Mouse (Mus musculus) CH12.LX (cell line): ENCODE results near the gene Rdm1. TPM values are rescaled to one million over a fixed set of nuclear protein-coding genes. Genes with fewer than 3 reads are reported as not detected.
"Not testable (repeated sequence)": the region's sequence is repeated elsewhere in the genome, so short reads cannot be mapped to it uniquely, and the experiment has no call there.

Experiments used
- DNase-seq: peaks from one replicate; pipeline ENCODE4 v3.0.0-alpha.2; 2013; ENCODE audit errors: extremely low read depth
- H3K27ac ChIP-seq: 2 replicates; pipeline ENCODE4 v1.5.1; 2012; ENCODE audit warnings: low read depth, mild to moderate bottlenecking, control low read depth, moderate library complexity; ENCODE audit not compliant: insufficient read depth
- H3K27me3 ChIP-seq: replicated peaks from 2 replicates; pipeline ENCODE3; 2012; ENCODE audit warnings: inconsistent platforms
- H3K36me3 ChIP-seq, 2 experiments: replicated peaks in 1 of 2; 2 replicates each; pipeline versions ENCODE3 to v1.6.1; 2012; ENCODE audit warnings: inconsistent platforms in 1 of 2, low read length in 1 of 2, mild to moderate bottlenecking in 1 of 2, mixed read lengths in 1 of 2, moderate library complexity in 1 of 2; ENCODE audit not compliant: control insufficient read depth in 1 of 2, insufficient read depth in 1 of 2
- H3K4me1 ChIP-seq, 2 experiments: 2 replicates each; pipeline ENCODE4 v1.6.1; 2012; ENCODE audit warnings: inconsistent platforms in 1 of 2, moderate library complexity in 1 of 2; ENCODE audit not compliant: insufficient read depth in 2 of 2, control insufficient read depth in 1 of 2
- H3K4me2 ChIP-seq: 2 replicates; pipeline ENCODE4 v1.6.1; 2012; ENCODE audit warnings: low read depth, mild to moderate bottlenecking, control low read depth; ENCODE audit not compliant: poor library complexity, insufficient read depth, severe bottlenecking
- H3K4me3 ChIP-seq, 3 experiments: fragments of 150-350 bp in 1 of 3; sonication (generic) in 1 of 3; replicated peaks in 1 of 3; 2 replicates each; pipeline versions ENCODE3 to v1.5.1; 2011 to 2012; ENCODE audit warnings: low read depth in 2 of 3, low read length in 2 of 3, mild to moderate bottlenecking in 2 of 3, moderate library complexity in 2 of 3, control low read depth in 1 of 3, improper control_type of control experiment in 1 of 3, inconsistent platforms in 1 of 3, mixed read lengths in 1 of 3; ENCODE audit not compliant: poor library complexity in 1 of 3
- H3K79me2 ChIP-seq: replicated peaks from 2 replicates; pipeline ENCODE4 v1.6.1; 2012; ENCODE audit warnings: mild to moderate bottlenecking, moderate library complexity; ENCODE audit not compliant: control insufficient read depth, poor library complexity, insufficient read depth, severe bottlenecking; ENCODE audit errors: extremely low read depth
- H3K9ac ChIP-seq: 2 replicates; pipeline ENCODE4 v1.6.1; 2012; ENCODE audit warnings: low read depth, mild to moderate bottlenecking, control low read depth, moderate library complexity; ENCODE audit not compliant: insufficient read depth
- H3K9me3 ChIP-seq: replicated peaks from 2 replicates; pipeline ENCODE3; 2012; ENCODE audit warnings: low read length, inconsistent platforms, mixed read lengths
- CHD1 ChIP-seq: IDR thresholded peaks from 2 replicates; pipeline ENCODE4 v1.6.1; 2012; ENCODE audit warnings: low read depth, low read length, improper control_type of control experiment, inconsistent platforms
- E2F4 ChIP-seq: IDR thresholded peaks from 2 replicates; pipeline ENCODE4 v1.6.1; 2011; ENCODE audit warnings: low read depth, low read length, improper control_type of control experiment; ENCODE audit not compliant: insufficient replicate concordance
- GABPA ChIP-seq: IDR thresholded peaks from 2 replicates; pipeline ENCODE4 v1.6.1; 2012; ENCODE audit warnings: low read depth, low read length, improper control_type of control experiment, inconsistent platforms; ENCODE audit not compliant: insufficient replicate concordance
- JUN ChIP-seq: IDR thresholded peaks from 2 replicates; pipeline ENCODE4 v1.6.1; 2011; ENCODE audit warnings: low read depth, mild to moderate bottlenecking, low read length, improper control_type of control experiment, moderate library complexity; ENCODE audit not compliant: insufficient read depth
- MAFK ChIP-seq: IDR thresholded peaks from 2 replicates; pipeline ENCODE4 v1.6.1; 2011; ENCODE audit warnings: low read length, improper control_type of control experiment; ENCODE audit not compliant: insufficient replicate concordance
- MAX ChIP-seq: IDR thresholded peaks from 2 replicates; pipeline ENCODE4 v1.6.1; 2011; ENCODE audit warnings: low read length, improper control_type of control experiment
- MEF2A ChIP-seq: IDR thresholded peaks from 2 replicates; pipeline ENCODE4 v1.6.1; 2014; ENCODE audit warnings: low read depth, mild to moderate bottlenecking, inconsistent platforms, low read length, improper control_type of control experiment, borderline replicate concordance
- MXI1 ChIP-seq: IDR thresholded peaks from 2 replicates; pipeline ENCODE4 v1.6.1; 2011; ENCODE audit warnings: mild to moderate bottlenecking, low read depth, low read length, improper control_type of control experiment
- MYC ChIP-seq: IDR thresholded peaks from 2 replicates; pipeline ENCODE4 v1.6.1; 2011; ENCODE audit warnings: low read depth, mild to moderate bottlenecking, improper control_type of control experiment, low read length
- NELFE ChIP-seq: IDR thresholded peaks from 2 replicates; pipeline ENCODE4 v1.6.1; 2011; ENCODE audit warnings: low read depth, low read length, improper control_type of control experiment
- NRF1 ChIP-seq: IDR thresholded peaks from 2 replicates; pipeline ENCODE4 v1.6.1; 2014; ENCODE audit warnings: low read depth, mild to moderate bottlenecking, inconsistent platforms, low read length, improper control_type of control experiment, moderate library complexity
- PAX5 ChIP-seq: IDR thresholded peaks from 2 replicates; pipeline ENCODE4 v1.6.1; 2012; ENCODE audit warnings: low read length, inconsistent platforms, mixed read lengths
- POLR2AphosphoS2 ChIP-seq: IDR thresholded peaks from 2 replicates; pipeline ENCODE4 v1.6.1; 2011; ENCODE audit warnings: low read depth, low read length, improper control_type of control experiment
- RAD21 ChIP-seq: IDR thresholded peaks from 2 replicates; pipeline ENCODE4 v1.6.1; 2011; ENCODE audit warnings: low read depth, mild to moderate bottlenecking, low read length, improper control_type of control experiment, moderate library complexity
- RCOR1 ChIP-seq: conservative IDR thresholded peaks from 2 replicates; pipeline ENCODE4 v1.6.1; 2012; ENCODE audit warnings: low read depth, mild to moderate bottlenecking, inconsistent platforms, low read length, improper control_type of control experiment
- TBP ChIP-seq: conservative IDR thresholded peaks from 2 replicates; pipeline ENCODE4 v1.6.1; 2011; ENCODE audit warnings: low read depth, low read length, improper control_type of control experiment
- TCF12 ChIP-seq: IDR thresholded peaks from 2 replicates; pipeline ENCODE4 v1.6.1; 2014; ENCODE audit warnings: low read depth, mild to moderate bottlenecking, inconsistent platforms, low read length, improper control_type of control experiment
- USF2 ChIP-seq: conservative IDR thresholded peaks from 2 replicates; pipeline ENCODE4 v1.6.1; 2011; ENCODE audit warnings: low read depth, low read length, improper control_type of control experiment
- ZMIZ1 ChIP-seq: IDR thresholded peaks from 2 replicates; pipeline ENCODE4 v1.6.1; 2012; ENCODE audit warnings: low read depth, mild to moderate bottlenecking, inconsistent platforms, low read length, improper control_type of control experiment
- dilution Hi-C: fragments of 300-500 bp; cut with MboI; formaldehyde crosslinking; loops from 2 replicates; pipeline ENCODE4 v1.14.3; 2020; ENCODE audit warnings: low sequenced_read_pairs; ENCODE audit not compliant: extremely low pct_unique_long_range_greater_than_20kb, extremely low pct_ligation_motif_present
- in situ Hi-C: fragments of 300-500 bp; cut with MboI; formaldehyde crosslinking; loops from 3 replicates; pipeline ENCODE4 v1.14.3; 2019; ENCODE audit warnings: low sequenced_read_pairs, low pct_ligation_motif_present, low pct_unique_long_range_greater_than_20kb, mixed read lengths
- polyA plus RNA-seq: library from polyadenylated mRNA; unstranded; fragments of >175 nt; gene quantifications from 2 replicates; pipeline ENCODE4 v1.2.1, GENCODE M21; 2012; ENCODE audit warnings: low read depth; ENCODE audit not compliant: insufficient read length
- total RNA-seq, 2 experiments: library from RNA; depleted of rRNA; stranded (reverse); fragments of 300-350 nt in 1 of 2; fragments of >200 nt in 1 of 2; gene quantifications; 2 replicates each; pipeline ENCODE4 v1.2.3; 2012 to 2014

Rdm1 gene
- total and polyA plus RNA-seq, 3 experiments = 9.6 to 28.5 (median 19.2) TPM

- TF ChIP-seq NELFE = peak; percentile 95
- TF ChIP-seq NRF1 = peak; percentile 47
These were observed 22.2 kb upstream of the Rdm1 start (continued) for GRCm38 (mm10) chr11:101604531-101605453.

- DNase-seq, dilution Hi-C loops, in situ Hi-C loops: not testable (repeated sequence)
These were observed 19.9 kb upstream of the Rdm1 start for GRCm38 (mm10) chr11:101607134-101607533.

GRCm38 (mm10) chr11:101610445-101610844 is 16.6 kb upstream of the Rdm1 start:
- Histone ChIP-seq H3K4me1 (peaks cover 4 to 8% of the 10 kb centered on the region in 2 experiments; a peak in 3 of 4 replicates), H3K79me2 (no peaks in the 10 kb centered on the region), H3K27ac (no peak overlapping the region), H3K4me2 (no peak overlapping the region), H3K9me3 (no peaks in the 10 kb centered on the region), H3K9ac (no peak overlapping the region), H3K4me3 (peak overlapping the region in 1 of 3 experiments; percentile 19), H3K27me3 (peaks cover 40% of the 10 kb centered on the region), H3K36me3 (no peaks in the 10 kb centered on the region)
- no peak for DNase-seq
- no peak for TF ChIP-seq POLR2AphosphoS2
- TF ChIP-seq TCF12 = no peak
- 0 out of 2 replicates have a peak, but pooled peaks have one; percentile 17 for TF ChIP-seq MYC
- TF ChIP-seq MEF2A = no peak
- TF ChIP-seq ZMIZ1 = no peak
- TF ChIP-seq, all 38 proteins: peak for 1
- dilution Hi-C loops (no loop called here), in situ Hi-C loops (no loop called here)

More at GRCm38 (mm10) chr11:101607134-101607533, 19.9 kb upstream of the Rdm1 start:
- not testable (repeated sequence) for H3K27ac ChIP-seq, H3K36me3 ChIP-seq, H3K4me3 ChIP-seq, H3K9me3 ChIP-seq, H3K4me2 ChIP-seq, H3K9ac ChIP-seq, H3K4me1 ChIP-seq, H3K79me2 ChIP-seq
- H3K27me3 ChIP-seq = peaks cover 50% of the 10 kb centered on the region
- TF ChIP-seq TBP = peak; percentile 83

GRCm38 (mm10) chr11:101613596-101613995 is 13.4 kb upstream of the Rdm1 start:
- Histone ChIP-seq H3K79me2 (no peaks in the 10 kb centered on the region), H3K36me3 (no peaks in the 10 kb centered on the region), H3K4me2 (no peak overlapping the region), H3K27ac (no peak overlapping the region), H3K27me3 (peaks cover 37% of the 10 kb centered on the region), H3K9ac (no peak overlapping the region), H3K4me3 (no peak overlapping the region), H3K9me3 (no peaks in the 10 kb centered on the region), H3K4me1 (peaks cover 4 to 26% of the 10 kb centered on the region in 2 experiments)
- TF ChIP-seq MAX = no peak
- no peak for TF ChIP-seq GABPA
- no peak for TF ChIP-seq RAD21
- TF ChIP-seq CHD1 = no peak
- TF ChIP-seq MAFK = no peak
- TF ChIP-seq TBP = no peak
- no peak for TF ChIP-seq NRF1
- no peak for TF ChIP-seq PAX5
- no peak for TF ChIP-seq JUN
- no peak for TF ChIP-seq RCOR1
- no peak for TF ChIP-seq E2F4
- no peak for TF ChIP-seq NELFE
- no peak for TF ChIP-seq USF2
- TF ChIP-seq MEF2A = no peak
- no peak for TF ChIP-seq MXI1
- in situ Hi-C loops = no loop called here
- no peak for DNase-seq
- dilution Hi-C loops = no loop called here
